Mouse (Mus musculus): ENCODE measurements at regions not wholly inside any gene's neighbourhood (a gene's known extent, or its start where the extent isn't known, plus 50 kb on each side); places are given as distances from the start of the nearest gene placed in this dataset.
A peak's percentile ranks its signal among the peaks of the same experiment; 100 is the strongest.

DNA sequence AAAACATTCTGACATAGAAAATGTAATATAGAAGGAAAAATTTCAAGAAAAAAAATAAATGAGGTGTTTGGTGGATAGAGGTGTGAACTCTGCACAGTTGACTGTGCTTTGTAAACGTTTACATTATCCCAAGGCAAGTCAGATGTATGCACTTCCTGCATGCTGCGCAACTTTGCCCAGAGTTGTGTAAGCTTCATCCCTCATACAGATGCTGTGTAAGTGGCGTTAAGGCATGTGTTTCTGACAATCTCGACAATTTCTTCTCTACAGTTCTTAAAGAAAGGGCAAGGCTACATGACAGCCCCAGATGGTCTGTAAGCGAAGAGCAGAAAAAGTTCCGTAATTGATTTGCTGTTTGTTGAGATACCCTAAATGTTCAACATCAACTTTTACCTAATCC is 476.6 kb upstream of the Pitx2 start:
- H3K27me3 ChIP-seq (replicated peaks; ENCODE audit: control insufficient read depth, insufficient read depth, low read length): no peaks in the 10 kb centered on the region
- H3K9me3 ChIP-seq (ENCODE audit: control insufficient read depth, low read length): no peaks in the 10 kb centered on the region
- H3K4me3 ChIP-seq (replicated peaks; ENCODE audit: low read length): no peak overlapping the region
- no peak for ATAC-seq
- no peaks in the 10 kb centered on the region for H3K4me1 ChIP-seq (replicated peaks; ENCODE audit: control insufficient read depth, insufficient read depth, low read length)
- 86% methylated on average over 6 of the region's 6 CpGs for WGBS
- no peak overlapping the region for H3K9ac ChIP-seq (replicated peaks; ENCODE audit: low read depth, low read length)
- H3K36me3 ChIP-seq (ENCODE audit: control insufficient read depth, insufficient read depth): no peaks in the 10 kb centered on the region
- no peak overlapping the region for H3K27ac ChIP-seq (ENCODE audit: low read length)
- H3K4me2 ChIP-seq (ENCODE audit: low read length): no peak overlapping the region

DNA sequence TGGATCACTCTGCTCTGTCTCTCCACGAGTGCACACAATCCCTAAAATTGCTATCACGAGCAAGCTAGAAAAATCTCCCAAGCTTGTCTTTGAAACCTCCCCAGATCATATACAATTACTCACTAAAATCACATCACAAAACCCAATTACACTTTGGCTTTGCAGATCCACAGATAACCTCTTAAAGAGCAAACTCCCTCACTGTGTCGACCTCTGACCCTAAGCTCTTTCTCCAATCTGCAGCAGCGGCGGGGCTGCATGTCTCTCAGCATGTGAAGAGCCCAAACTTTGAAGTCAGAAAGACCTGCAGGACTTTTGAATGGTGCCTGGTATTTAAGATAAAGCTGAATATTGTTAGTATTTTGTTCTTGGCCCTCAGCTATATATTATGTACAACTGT is 479.4 kb upstream of the Pitx2 start:
- WGBS: 31% methylated on average over 5 of the region's 5 CpGs
- Histone ChIP-seq H3K27ac (ENCODE audit: low read length) (no peak overlapping the region), H3K4me2 (ENCODE audit: low read length) (no peak overlapping the region), H3K9me3 (ENCODE audit: control insufficient read depth, low read length) (no peaks in the 10 kb centered on the region), H3K4me3 (replicated peaks; ENCODE audit: low read length) (no peak overlapping the region), H3K36me3 (ENCODE audit: control insufficient read depth, insufficient read depth) (no peaks in the 10 kb centered on the region), H3K9ac (replicated peaks; ENCODE audit: low read depth, low read length) (no peak overlapping the region), H3K4me1 (replicated peaks; ENCODE audit: control insufficient read depth, insufficient read depth, low read length) (no peaks in the 10 kb centered on the region), H3K27me3 (replicated peaks; ENCODE audit: control insufficient read depth, insufficient read depth, low read length) (no peaks in the 10 kb centered on the region)
- ATAC-seq: no peak

DNA sequence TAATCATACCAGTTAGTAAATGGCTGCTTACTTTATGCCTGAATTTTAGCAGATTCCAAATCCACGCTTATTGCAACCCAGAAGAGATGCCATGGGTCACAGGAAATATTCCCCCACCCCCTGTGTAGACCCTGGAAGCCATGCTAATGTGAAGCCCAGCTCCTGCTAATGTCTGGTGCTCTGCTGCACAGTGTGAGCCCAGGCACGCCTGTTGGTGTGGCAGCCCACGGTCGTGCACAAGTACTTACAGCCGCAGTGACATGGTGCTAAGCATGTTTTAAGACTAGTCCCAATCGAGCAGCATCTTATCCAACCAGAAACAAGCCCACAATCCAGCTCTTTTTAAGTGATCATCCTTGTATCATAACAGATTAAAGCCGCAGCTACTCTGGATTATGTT is 480.5 kb upstream of the Pitx2 start:
- Histone ChIP-seq H3K27ac (ENCODE audit: low read length) (no peak overlapping the region), H3K27me3 (replicated peaks; ENCODE audit: control insufficient read depth, insufficient read depth, low read length) (no peaks in the 10 kb centered on the region), H3K4me2 (ENCODE audit: low read length) (no peak overlapping the region), H3K36me3 (ENCODE audit: control insufficient read depth, insufficient read depth) (no peaks in the 10 kb centered on the region), H3K4me1 (replicated peaks; ENCODE audit: control insufficient read depth, insufficient read depth, low read length) (no peaks in the 10 kb centered on the region), H3K9ac (replicated peaks; ENCODE audit: low read depth, low read length) (no peak overlapping the region), H3K4me3 (replicated peaks; ENCODE audit: low read length) (no peak overlapping the region), H3K9me3 (ENCODE audit: control insufficient read depth, low read length) (no peaks in the 10 kb centered on the region)
- 68% methylated on average over 7 of the region's 7 CpGs for WGBS
- ATAC-seq: no peak

DNA sequence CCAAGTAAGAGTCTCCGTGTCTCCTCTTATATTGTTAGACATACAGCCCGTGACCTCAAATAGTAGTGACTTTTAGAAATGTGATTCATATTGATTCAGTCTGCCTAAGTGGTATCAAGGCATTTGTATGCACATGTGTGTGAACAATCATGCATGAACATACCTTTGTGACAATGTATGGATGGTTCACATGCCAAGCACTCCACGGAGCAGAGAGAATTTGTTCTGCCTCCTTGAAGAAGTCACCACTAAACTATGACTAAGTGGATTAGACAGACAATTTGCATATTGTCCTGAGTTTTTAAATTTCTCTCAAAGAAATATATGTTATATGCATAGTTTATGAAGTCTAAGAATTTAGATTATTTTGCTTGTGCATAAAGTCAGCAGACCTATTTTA is 492.4 kb upstream of the Pitx2 start:
- WGBS: 86% methylated on average over 3 of the region's 3 CpGs

DNA sequence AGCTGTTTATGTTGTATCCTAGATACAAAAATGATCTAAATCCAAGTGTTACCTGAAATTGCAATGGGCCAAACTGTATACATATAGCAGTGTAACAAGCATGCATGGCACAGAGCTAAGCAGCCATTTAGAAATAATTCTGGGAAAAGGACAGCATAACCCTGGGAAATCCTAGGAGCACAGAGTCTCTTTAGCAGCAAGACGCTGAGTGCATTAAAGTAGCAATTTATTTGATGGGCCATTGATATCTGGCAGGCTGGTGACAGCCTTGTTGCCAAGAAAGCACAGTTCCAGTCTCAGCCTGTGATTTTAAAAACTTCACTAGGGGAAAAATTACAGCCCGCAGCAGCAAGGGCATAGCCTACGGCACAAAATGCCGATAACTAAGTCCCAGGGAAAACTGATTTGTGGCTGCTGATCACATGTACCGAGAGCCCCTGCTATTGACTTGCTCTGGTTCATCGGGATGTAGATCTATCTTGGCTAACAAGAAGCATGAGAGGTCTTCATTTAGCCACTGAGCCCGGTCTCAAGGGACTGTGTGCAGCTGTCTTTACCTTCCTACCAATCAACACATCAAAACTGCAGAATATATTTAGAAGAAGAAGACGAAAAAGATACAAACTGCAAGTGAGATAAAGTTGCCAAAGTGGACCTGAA is 531.1 kb upstream of the Pitx2 start:
- whole genome bisulfite sequencing: 68% methylated on average over 8 of the region's 8 CpGs
- Histone ChIP-seq H3K4me2 (ENCODE audit: low read length) (no peak overlapping the region), H3K4me3 (replicated peaks; ENCODE audit: low read length) (no peak overlapping the region), H3K4me1 (replicated peaks; ENCODE audit: control insufficient read depth, insufficient read depth, low read length) (no peaks in the 10 kb centered on the region), H3K9me3 (ENCODE audit: control insufficient read depth, low read length) (no peaks in the 10 kb centered on the region), H3K36me3 (ENCODE audit: control insufficient read depth, insufficient read depth) (no peaks in the 10 kb centered on the region), H3K27me3 (replicated peaks; ENCODE audit: control insufficient read depth, insufficient read depth, low read length) (no peaks in the 10 kb centered on the region), H3K27ac (ENCODE audit: low read length) (no peak overlapping the region), H3K9ac (replicated peaks; ENCODE audit: low read depth, low read length) (no peak overlapping the region)
- peak; percentile 83 for ATAC-seq

More for the DNA sequence above, 492.4 kb upstream of the Pitx2 start:
- no peak for ATAC-seq
- no peak overlapping the region for H3K27ac ChIP-seq (ENCODE audit: low read length)
- H3K4me1 ChIP-seq (replicated peaks; ENCODE audit: control insufficient read depth, insufficient read depth, low read length): no peaks in the 10 kb centered on the region
- H3K36me3 ChIP-seq (ENCODE audit: control insufficient read depth, insufficient read depth): no peaks in the 10 kb centered on the region
- no peak overlapping the region for H3K4me3 ChIP-seq (replicated peaks; ENCODE audit: low read length)
- H3K4me2 ChIP-seq (ENCODE audit: low read length): no peak overlapping the region
- H3K27me3 ChIP-seq (replicated peaks; ENCODE audit: control insufficient read depth, insufficient read depth, low read length): no peaks in the 10 kb centered on the region
- no peak overlapping the region for H3K9ac ChIP-seq (replicated peaks; ENCODE audit: low read depth, low read length)
- no peaks in the 10 kb centered on the region for H3K9me3 ChIP-seq (ENCODE audit: control insufficient read depth, low read length)

DNA sequence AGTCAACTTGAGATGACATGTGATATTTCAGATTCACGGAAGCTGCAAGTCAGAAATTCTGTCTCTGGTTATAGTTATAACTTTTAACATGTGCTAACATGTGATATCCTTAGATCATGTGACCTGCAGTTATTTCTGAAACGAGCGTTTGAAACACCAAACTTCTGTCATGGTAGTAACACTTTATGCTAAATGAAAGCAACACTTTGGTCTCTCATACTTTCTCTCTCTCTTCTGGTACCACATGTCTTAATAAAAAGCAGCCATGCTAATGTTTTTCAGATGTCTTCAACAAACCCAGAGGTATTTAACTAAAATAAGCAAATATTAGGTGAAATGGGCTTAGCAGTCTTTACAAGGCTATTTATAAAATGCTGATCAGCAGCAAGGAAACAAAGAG is 534.5 kb upstream of the Pitx2 start:
- H3K4me2 ChIP-seq (ENCODE audit: low read length): no peak overlapping the region
- WGBS: 77% methylated on average over 3 of the region's 3 CpGs
- ATAC-seq: no peak

DNA sequence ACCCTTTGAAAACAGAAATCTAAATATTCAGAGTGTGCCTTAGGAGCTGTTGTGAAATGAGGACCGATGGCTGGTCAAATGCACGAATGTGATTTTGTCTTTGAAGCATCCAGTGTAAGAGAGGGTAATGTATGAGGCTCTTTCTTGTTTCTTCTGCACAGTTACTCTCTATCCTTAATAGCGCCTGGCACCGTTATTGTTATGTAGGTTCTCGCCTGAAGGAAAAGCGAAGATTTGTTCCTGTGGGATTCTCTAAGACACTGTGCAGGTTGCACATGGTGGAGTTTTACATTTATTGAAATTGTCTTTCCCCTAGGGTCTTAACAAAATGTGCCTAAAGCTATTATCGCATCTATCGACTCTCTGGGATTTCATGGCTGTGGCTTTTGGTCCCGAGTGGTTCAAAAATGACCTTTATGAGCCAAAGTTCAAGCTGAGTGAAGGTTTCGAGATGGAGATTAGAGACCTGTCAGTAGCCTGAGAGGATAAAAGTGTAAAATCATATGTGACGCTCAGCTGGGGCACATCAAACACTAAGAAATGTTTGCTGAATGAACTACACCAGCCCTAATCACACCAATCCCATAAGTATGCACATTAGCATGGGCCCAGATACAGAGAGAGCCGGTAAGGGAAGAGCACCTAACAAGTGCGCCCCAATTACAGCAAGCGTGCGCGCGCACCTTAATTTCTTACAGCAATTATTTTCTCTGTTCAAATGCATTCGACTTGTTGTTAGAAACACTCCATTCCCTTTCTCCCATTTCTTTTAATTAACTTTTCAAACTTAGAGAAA is 562.5 kb upstream of the Pitx2 start:
- Histone ChIP-seq H3K4me2 (ENCODE audit: low read length) (no peak overlapping the region), H3K4me3 (replicated peaks; ENCODE audit: low read length) (no peak overlapping the region), H3K9ac (replicated peaks; ENCODE audit: low read depth, low read length) (no peak overlapping the region), H3K36me3 (ENCODE audit: control insufficient read depth, insufficient read depth) (no peaks in the 10 kb centered on the region), H3K4me1 (replicated peaks; ENCODE audit: control insufficient read depth, insufficient read depth, low read length) (no peaks in the 10 kb centered on the region), H3K27ac (ENCODE audit: low read length) (no peak overlapping the region), H3K9me3 (ENCODE audit: control insufficient read depth, low read length) (no peaks in the 10 kb centered on the region), H3K27me3 (replicated peaks; ENCODE audit: control insufficient read depth, insufficient read depth, low read length) (no peaks in the 10 kb centered on the region)
- WGBS: 82% methylated on average over 18 of the region's 18 CpGs
- no peak for ATAC-seq

More for the DNA sequence above, 534.5 kb upstream of the Pitx2 start:
- Histone ChIP-seq H3K27me3 (replicated peaks; ENCODE audit: control insufficient read depth, insufficient read depth, low read length) (no peaks in the 10 kb centered on the region), H3K4me3 (replicated peaks; ENCODE audit: low read length) (no peak overlapping the region), H3K9ac (replicated peaks; ENCODE audit: low read depth, low read length) (no peak overlapping the region), H3K27ac (ENCODE audit: low read length) (no peak overlapping the region), H3K9me3 (ENCODE audit: control insufficient read depth, low read length) (no peaks in the 10 kb centered on the region), H3K4me1 (replicated peaks; ENCODE audit: control insufficient read depth, insufficient read depth, low read length) (no peaks in the 10 kb centered on the region), H3K36me3 (ENCODE audit: control insufficient read depth, insufficient read depth) (no peaks in the 10 kb centered on the region)

DNA sequence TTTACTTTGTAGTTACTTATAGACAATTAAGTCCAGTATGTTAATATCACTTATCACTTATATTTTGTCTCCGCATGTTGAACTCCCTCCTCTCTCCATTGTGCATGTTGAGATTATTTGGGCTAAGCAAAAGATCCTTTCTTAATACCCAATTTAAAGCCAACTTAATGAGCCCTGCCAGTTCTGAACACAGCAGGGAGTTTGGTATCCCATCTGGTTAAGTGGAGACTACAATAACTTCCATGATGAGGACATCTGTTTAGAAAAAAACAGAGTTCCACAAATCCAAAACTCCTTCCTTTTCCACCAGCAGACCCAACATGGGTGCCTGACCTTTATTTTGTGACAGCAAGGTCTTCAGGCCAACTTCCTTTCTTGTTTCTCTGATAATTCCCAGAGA is 572.0 kb upstream of the Pitx2 start:
- H3K27me3 ChIP-seq (replicated peaks; ENCODE audit: control insufficient read depth, insufficient read depth, low read length): no peaks in the 10 kb centered on the region
- H3K4me3 ChIP-seq (replicated peaks; ENCODE audit: low read length): no peak overlapping the region
- H3K9me3 ChIP-seq (ENCODE audit: control insufficient read depth, low read length): no peaks in the 10 kb centered on the region
- H3K4me1 ChIP-seq (replicated peaks; ENCODE audit: control insufficient read depth, insufficient read depth, low read length): no peaks in the 10 kb centered on the region
- 38% methylated on average over 1 of the region's 1 CpGs for WGBS
- ATAC-seq: no peak
- no peak overlapping the region for H3K4me2 ChIP-seq (ENCODE audit: low read length)
- H3K27ac ChIP-seq (ENCODE audit: low read length): no peak overlapping the region
- no peaks in the 10 kb centered on the region for H3K36me3 ChIP-seq (ENCODE audit: control insufficient read depth, insufficient read depth)
- H3K9ac ChIP-seq (replicated peaks; ENCODE audit: low read depth, low read length): no peak overlapping the region

DNA sequence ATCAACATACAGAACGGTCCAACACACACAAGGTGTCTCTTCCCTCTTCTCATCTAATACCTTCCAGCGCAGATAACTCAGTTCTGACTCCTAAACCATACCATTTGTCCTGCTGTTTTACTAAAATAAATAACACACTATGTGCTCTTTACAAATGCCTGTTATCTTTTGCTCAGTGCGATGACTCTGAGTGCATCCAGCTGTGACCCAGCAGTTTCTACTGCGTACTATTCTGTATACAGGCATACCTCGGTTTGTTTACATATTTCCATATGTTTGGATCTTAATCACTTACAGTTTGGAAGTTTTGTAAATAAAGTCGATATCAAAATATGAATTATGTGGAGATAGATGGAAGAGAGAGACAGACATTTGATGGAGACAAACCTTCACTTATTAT is 583.0 kb upstream of the Pitx2 start:
- no peak overlapping the region for H3K9ac ChIP-seq (replicated peaks; ENCODE audit: low read depth, low read length)
- no peaks in the 10 kb centered on the region for H3K9me3 ChIP-seq (ENCODE audit: control insufficient read depth, low read length)
- no peaks in the 10 kb centered on the region for H3K36me3 ChIP-seq (ENCODE audit: control insufficient read depth, insufficient read depth)
- H3K4me1 ChIP-seq (replicated peaks; ENCODE audit: control insufficient read depth, insufficient read depth, low read length): no peaks in the 10 kb centered on the region
- no peak overlapping the region for H3K4me3 ChIP-seq (replicated peaks; ENCODE audit: low read length)
- H3K4me2 ChIP-seq (ENCODE audit: low read length): no peak overlapping the region
- ATAC-seq: no peak
- 90% methylated on average over 6 of the region's 6 CpGs for WGBS
- no peaks in the 10 kb centered on the region for H3K27me3 ChIP-seq (replicated peaks; ENCODE audit: control insufficient read depth, insufficient read depth, low read length)
- H3K27ac ChIP-seq (ENCODE audit: low read length): no peak overlapping the region

Measured in forebrain, embryonic 16.5 days (tissue).